Mouse (Mus musculus) mouse embryonic stem cell (cell line): ENCODE data around the gene Kpna7.
"Not testable (repeated sequence)": the region's sequence is repeated elsewhere in the genome, so short reads cannot be mapped to it uniquely, and the experiment has no call there.

Experiments
- in situ Hi-C, 2 experiments: fragments of 300-500 bp; cut with MboI; formaldehyde crosslinking; loops; 1 replicate in 1 of 2; 3 replicates in 1 of 2; pipeline ENCODE4 v1.14.3; 2019 to 2020; ENCODE audit warnings: low sequenced_read_pairs in 2 of 2, low pct_unique_long_range_greater_than_20kb in 1 of 2, mixed read lengths in 1 of 2; ENCODE audit not compliant: unreplicated experiment in 1 of 2

The Kpna7 gene

DNA sequence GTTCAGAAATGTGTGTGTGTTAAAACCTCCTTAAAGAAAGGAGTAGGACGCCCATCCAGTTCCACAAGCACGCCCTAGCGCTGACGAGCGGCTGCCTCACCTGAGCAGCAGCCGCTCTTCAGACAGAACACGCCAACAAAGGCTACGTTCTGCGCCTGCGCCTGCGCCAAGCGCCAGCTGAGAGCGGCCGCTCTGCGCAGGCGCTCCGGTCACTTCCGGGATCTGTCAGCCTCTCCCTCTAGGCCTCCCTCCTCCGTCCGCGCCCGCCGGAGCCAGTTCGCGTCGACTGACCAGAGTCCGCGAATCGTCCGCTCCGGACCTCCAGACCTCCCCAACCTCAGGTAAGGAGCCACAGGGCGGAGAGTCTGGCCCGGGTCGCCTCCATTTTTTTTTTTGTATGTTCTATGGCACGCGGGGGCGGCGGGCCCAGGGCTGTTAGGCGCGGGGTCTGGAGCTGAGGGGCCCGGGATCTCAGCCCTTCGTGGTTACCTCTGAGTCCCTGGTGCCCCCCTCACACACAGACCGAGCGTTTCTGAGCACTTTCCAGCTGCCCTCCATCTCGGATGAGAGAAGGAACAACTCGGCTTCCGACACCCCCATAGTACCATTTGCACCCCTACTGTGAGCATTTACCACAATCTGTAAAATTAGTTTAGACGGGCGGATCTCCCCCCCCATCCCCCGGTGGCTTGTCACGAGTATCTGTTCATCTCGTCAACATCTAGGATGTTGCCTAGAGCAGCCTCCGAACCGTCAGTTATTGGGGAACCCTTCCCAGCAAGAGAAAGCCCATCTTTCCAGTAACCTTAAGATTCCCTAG is at the start of gene Kpna7, which contains the start of gene Arpc1a:
Gene Kpna7, minus strand, starts transcription at position 399 of the 820 bp plus-strand sequence.
Gene Arpc1a, plus strand, starts transcription at position 199 of the 820 bp plus-strand sequence.
- in situ Hi-C loops = no loop called here

DNA sequence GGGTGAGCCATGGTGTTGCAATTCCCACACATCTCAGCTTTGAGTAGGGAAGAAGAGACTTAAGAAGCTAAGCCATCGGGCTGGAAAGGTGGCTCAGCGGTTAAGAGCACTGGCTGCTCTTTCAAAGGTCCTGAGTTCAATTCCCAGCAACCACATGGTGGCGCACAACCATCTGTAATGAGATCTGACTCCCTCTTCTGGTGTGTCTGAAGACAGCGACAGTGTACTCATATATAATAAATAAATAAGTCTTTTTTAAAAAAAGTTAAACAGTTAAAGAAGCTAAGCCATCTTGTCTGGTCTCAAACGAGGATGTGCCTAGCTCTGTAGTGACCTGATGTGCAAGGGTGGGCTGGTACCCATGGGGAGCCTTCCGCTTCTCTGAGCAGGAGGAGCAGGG is 49.4 kb upstream of the Kpna7 start:
- in situ Hi-C loops = not testable (repeated sequence)

DNA sequence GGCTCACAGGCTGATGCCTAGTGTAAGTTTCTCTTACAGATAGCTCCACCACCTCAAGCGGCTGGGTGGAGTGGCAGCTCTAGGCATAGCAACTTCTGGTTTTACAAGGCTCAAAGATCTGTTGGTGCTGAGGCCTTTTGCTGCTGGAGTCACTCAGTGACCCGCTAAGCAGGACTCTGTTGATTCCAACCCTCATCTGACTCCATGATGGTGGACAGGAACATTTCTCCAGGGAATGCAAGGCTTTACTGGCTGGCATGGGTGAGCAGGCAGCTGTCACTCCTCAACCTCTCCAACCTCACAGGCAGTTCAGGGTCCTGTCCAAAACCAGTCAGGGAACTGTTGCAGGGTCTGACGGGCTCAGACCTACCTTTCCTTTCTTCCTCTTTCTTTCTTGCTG is 47.2 kb upstream of the Kpna7 start:
- in situ Hi-C loops = no loop called here

DNA sequence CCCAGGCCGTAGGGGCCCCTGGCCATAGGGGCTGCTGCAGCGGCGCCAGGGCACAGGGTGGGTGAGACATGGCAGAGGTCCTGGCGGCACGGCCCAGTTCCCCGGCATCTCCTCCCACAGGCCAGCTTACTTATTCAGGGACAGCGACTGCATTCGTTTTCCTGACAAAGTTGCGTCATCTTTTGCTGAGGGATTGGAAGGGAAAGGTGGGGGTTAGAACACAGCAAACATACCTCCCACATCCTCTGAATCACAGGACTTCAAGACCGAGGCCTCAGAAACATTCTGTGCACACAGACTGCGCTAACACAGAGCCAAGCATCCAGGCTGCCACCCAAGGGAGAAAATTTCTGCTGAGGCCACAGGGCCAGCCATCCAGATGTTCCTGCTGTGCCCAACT is 46.4 kb upstream of the Kpna7 start:
- in situ Hi-C loops = no loop called here

DNA sequence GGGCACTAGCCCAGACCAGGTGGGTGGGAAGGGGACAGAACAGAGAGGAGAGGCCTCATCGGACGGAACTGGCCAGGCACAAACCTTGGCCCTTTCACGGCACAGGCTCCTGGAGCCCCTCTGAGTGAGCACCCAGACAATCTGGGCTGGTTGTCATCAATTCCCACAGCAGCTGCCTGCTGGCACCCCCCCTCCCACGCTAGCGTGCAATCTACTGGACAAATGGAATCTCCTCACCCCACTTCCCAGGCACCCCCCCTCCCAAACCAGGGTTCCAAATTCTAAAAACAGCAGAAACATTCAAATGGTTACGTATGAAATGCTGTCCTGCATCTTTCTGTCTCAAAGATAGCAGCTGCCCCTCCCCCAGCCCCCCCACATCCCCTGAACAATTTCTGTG is 45.9 kb upstream of the Kpna7 start:
- in situ Hi-C loops = not testable (repeated sequence)

DNA sequence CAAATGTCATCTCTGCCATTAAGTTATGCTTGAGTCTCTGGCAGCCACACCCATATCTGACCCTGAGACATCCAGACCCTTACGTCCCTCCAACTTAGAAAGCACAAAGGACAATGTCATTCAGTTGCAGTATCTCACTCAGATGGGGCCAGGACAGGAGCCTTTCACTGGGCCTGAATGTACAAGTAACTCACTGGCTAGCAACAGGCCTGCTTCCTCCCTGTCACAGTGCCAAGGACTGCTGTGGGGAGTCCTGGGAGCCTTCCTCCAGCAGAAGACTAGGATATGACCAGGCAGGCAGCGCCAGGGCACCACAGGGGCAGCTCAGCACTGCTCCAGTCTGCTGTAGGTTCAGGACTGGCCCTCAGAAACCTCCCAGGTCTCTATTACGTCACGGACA is 45.3 kb upstream of the Kpna7 start:
- in situ Hi-C loops = no loop called here

DNA sequence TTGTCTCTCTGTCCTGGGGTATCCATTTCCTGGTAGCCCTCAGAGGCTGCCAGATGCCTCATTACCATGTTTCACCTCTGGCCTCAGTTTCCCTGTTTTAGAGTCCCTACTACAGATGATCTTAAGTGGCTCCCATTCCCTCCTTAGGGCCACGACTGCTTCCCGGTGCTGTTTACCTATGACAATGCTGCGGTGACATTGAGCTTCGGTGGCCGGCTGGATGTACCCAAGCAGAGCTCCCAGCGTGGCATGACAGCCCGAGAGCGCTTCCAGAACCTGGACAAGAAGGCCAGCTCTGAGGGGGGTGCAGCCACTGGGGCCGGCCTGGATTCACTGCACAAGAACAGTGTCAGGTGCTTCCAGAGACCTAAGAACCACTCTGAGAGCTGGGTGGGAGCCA is 42.8 kb upstream of the Kpna7 start:
- in situ Hi-C loops = no loop called here

DNA sequence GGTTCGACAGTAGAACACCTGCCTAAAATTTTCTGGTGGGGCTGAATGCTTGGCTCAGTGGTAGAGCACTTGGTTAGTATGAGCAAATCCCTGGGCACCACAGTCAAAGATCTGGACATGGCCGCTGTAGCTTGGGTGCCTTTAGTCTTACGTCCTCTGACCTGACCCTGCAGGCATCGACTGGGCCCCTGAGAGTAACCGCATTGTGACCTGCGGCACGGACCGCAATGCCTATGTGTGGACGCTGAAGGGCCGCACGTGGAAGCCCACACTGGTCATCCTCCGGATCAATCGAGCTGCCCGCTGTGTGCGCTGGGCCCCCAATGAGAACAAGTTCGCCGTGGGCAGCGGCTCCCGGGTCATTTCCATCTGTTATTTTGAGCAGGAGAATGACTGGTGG is 39.6 kb upstream of the Kpna7 start:
- in situ Hi-C loops = no loop called here

DNA sequence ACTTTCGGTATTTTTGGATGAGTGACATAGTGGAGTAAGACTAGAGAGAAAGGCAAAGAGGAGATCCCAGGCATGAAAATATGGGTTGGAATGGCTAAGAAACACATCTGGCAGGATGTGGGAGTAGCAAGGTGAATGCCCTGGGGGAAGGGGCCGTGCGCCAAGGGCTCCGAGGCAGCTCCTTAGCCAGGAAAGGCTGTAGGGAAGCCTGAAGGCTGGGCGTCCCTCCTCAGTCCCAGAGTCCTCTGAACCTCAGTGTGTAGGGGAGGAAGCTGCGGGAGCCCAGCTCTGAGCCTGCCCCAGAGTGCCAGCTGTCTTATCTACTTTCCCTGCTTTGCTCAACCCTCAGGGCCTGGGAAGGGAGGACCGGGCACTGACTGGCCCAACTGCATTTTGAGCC is 37.1 kb upstream of the Kpna7 start:
- in situ Hi-C loops = no loop called here

DNA sequence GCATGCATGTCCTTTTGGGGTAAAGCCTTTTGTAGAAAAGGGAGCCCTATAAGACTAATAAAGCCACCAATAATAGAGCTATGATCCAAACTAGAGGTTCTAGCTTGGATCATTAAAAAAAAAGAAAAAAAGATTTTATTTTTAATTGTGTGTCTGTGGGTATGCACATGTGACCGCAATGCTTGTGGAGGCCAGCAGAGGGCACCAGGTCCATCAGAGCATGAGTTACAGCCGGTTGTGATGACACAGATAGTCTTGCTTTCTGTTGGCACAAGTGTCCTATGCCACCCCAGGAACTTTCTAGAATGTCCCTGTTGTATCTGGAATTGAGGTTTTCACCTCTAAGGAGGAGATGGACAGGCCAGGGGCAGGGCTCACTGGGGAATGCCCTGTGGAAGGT is 35.6 kb upstream of the Kpna7 start:
- in situ Hi-C loops = no loop called here

DNA sequence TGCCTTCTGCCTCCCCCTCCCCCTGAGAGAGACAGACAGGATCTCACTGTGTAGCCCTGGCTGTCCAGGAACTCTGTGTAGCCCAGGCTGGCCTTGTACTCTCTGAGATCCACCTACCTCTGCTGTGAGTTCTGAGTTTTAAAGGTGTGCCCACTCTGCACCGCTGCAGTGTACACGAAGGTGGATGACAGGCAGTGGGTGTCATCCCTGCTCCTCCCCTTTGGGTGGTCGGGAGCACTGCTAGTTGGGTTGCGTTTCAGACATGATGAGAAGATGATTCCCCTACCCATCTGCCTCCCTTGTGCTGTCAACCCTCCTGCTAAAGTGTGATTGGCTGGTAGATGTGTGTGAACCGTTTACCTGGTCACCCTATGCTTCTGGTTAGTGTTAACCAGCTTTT is 34.6 kb upstream of the Kpna7 start:
- in situ Hi-C loops = no loop called here

DNA sequence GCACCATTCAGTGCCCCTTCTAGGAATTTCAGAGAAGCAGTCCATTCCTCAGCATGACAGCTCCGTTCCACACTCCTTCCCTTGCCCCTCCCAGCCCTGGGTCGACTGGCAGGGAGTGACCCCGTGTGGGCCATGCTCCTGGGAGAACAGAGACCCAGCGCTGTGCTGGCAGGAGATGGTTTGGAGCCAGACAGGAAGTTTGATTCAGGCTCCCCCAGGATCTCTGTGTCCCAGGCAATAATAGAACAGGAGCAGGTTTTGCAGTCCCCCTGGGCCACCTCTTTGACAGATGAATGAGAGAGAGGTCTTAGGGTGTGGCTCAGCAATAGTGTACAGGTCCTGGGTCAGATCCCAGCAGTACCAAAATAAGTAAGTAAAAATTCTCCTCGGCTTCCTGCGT is 34.2 kb upstream of the Kpna7 start:
- in situ Hi-C loops = no loop called here

DNA sequence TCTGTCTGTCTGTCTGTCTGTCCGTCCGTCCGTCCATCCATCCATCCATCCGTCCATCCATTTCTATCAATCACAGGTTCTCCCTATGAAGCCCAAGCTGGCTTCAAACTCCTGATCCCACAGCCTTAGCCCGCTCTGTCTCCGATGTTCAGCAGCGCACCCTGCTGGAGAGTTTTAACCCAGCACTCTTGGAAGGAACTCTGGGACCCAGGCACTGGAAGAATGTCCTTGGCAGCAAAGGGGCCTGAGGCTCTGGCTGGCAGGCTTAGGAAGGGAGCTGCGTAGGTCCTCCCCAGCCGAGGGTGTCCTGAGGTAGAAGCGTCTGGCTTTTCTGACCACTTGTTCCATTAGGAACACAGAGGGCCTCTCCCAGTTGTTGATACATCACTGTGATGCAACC is 33.1 kb upstream of the Kpna7 start:
- in situ Hi-C loops = no loop called here

DNA sequence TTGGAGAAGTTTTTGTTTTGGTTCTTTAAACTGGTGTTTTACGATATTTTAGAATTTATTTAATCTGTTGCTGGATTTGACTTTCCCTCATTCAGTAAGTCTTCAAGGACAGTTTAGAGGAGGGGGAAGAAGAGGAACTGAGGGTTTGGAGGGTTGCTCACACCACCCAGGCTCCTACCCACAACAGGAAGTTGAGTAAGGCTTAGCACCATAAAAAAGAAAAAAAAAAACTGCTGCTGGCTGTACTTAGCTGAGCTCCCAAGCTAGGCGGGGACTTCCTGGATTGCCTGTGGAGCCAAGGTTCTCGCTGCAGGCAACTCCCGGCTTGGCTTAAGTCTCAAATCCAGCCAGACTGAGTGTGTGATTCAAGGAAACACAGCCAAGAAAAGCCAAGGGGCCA is 32.5 kb upstream of the Kpna7 start:
- in situ Hi-C loops = no loop called here

DNA sequence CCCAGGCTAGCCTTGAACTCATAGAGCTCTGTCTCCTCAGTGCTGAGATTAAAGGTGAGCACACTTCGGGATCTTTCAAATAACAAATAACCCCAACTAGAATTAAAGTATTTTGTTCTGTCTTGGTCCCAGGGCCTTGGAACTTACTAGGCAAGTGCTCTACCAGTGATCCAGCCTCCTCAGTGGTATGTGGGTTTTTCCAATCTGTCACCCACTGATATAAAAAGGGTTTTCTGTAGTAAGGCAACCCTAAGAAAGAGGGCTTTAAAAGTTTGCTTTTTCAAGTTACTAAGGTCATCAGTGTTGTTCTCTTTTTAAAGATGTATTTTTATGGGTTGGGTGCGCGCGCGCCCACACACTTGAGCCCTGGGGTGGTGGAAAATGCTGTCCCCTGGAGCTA is 31.9 kb upstream of the Kpna7 start:
- in situ Hi-C loops = no loop called here

DNA sequence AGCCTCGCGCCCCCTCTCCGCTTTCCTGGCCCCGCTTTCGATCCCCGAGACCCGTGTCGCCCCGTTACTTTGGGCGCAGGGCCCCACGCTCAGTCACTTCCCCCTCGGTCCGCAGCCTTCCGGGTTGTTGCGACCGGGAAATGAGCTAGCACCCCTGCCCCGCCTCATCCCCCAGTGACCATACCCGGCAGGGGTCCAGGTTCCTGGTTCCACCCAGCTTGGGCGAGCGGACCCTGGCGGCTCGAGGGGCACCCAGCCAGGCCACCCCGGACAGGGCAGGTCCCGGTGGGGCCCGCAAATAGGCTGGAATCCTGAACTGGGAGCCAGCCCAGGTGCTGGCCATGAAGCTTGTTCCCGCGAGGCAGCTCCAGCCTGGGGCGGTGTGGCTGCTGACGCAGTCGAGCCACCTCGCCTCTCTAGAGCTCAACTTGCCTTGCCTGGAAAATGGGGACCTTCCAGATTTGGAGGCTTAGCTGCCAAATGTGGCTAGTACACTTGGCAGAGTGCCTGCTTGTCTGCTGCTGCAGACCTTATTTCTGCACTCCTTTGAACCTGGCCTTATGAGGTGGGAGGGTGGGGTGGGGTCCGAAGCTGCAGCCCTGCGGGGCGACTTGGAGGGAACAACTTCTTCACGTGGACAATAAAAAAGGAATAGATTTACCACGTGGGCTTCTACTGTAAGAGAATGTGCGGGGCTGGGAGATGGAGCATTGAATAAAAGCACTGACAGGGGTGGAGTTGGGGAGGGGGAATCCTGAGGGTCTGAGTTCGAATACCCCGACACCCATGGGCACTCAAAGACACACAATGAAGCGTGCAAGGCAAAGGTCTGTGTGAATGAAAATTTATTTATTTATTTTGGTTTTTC is 31.0 kb upstream of the Kpna7 start:
- in situ Hi-C loops = no loop called here

DNA sequence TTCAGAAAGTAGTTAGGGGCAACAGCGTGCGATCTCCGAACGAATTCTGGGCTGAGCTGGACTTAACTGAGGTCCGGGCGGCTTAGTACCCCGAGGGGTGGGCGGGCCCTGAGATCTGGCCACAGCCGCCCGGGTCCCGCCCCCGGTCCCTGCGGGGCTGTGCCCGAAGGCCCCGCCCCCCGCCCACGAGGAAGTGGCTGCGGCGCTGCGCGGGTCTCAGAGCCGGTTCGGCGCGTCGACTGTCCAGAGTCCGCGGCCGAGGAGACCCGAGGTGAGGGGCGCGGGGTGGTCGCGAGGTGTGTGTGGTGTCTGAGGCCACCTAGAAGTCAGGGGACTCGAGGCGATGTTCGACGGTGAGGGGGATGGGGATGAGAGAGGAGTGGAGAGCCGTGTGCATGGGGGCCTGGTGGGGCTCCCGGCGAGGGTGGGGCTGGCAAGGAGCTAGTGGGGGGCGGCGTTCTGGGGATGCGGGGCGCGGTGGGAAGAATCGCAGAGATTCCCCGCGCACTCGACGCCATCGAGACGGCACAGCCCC is 30.3 kb upstream of the Kpna7 start, which contains the start of gene Arpc1b:
Gene Arpc1b, plus strand, starts transcription at position 145 of the 535 bp plus-strand sequence.
- in situ Hi-C loops = no loop called here

DNA sequence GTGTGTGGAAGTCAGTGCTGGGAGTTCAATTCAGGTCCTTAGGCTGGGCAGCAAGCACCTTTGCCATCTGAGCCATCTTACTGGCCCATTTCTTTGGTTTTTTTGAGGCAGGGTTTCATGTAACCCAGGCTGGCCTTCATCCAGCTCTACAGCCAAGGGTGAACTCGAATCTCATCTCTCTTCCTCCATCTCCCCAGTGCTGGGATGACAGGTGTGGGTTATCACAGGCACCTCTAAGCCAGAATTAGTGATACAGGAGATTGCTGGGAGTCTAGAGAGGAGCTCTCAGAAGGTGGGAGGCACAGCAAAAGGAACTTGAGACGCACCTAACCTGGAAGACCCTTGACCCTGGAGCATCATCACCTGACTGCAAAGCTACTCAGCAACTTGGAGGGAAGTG is 29.6 kb upstream of the Kpna7 start:
- in situ Hi-C loops = no loop called here

DNA sequence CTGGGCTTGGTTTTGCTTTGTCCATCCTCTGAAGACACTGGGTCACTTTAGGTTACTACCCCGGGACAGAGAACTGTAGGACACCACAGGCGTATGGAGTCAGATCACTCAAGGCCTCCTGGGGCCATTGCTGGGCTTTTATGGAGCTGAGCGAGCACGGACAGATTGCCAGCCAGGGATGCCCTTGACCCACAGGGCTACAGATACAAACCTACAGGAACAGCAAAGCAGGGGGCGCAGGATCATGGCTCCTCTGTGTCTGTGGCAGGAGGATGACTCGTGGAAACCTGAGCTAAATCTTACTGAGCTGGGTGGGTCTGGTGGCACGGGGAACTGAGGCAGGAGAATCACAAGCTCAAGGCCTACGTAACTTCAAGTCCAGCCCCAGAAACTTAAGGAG is 28.7 kb upstream of the Kpna7 start:
- in situ Hi-C loops = no loop called here
